Mouse (Mus musculus) cerebellum, postnatal 25 days (tissue): Measurements from ENCODE around the gene Kctd17.

Experiments used
- DNase-seq, 2 experiments: peaks; one replicate each; pipeline ENCODE4 v3.0.0; 2021; ENCODE audit warnings: mixed read lengths in 2 of 2

The Kctd17 gene

DNA sequence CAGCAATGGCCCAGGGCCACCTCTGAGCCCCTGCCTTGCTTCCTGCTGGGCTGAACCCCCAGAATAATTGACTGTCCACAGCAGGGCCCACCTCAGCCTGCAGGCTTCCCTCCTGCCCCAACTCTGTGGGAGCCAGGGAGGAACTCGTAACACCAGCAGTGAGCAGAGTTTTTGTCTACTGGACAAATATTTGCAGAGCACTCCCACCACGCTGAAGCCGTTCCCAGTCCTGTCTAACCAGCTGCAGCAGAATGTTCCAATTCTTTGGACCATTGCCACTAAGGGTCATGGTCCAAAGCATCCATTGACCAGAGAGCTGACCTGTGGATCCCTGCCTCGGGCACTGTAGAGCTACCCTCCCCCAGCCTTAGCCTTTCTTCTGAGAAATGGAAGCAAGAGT lies 11.4 kb upstream of the Kctd17 start:
- DNase-seq: no peak

DNA sequence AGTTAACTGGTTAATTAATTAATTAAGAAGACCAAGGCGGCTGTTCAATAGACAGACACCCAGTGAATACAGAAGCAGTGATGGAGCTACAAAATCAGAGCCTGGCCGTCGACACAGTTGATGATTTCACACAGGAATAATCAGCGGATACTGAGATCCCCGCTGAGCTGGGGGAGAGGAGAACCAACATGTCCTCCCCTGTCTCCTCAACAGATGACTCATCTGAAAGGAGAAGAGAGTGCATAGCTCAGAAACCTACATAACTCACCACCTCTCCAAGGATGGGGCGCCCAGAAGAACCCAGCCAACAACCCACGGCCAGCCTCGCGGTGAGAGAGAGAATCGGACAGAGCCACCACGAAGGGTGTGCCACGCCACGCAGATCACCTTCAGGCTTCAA lies 8.0 kb upstream of the Kctd17 start:
- no peak for DNase-seq

DNA sequence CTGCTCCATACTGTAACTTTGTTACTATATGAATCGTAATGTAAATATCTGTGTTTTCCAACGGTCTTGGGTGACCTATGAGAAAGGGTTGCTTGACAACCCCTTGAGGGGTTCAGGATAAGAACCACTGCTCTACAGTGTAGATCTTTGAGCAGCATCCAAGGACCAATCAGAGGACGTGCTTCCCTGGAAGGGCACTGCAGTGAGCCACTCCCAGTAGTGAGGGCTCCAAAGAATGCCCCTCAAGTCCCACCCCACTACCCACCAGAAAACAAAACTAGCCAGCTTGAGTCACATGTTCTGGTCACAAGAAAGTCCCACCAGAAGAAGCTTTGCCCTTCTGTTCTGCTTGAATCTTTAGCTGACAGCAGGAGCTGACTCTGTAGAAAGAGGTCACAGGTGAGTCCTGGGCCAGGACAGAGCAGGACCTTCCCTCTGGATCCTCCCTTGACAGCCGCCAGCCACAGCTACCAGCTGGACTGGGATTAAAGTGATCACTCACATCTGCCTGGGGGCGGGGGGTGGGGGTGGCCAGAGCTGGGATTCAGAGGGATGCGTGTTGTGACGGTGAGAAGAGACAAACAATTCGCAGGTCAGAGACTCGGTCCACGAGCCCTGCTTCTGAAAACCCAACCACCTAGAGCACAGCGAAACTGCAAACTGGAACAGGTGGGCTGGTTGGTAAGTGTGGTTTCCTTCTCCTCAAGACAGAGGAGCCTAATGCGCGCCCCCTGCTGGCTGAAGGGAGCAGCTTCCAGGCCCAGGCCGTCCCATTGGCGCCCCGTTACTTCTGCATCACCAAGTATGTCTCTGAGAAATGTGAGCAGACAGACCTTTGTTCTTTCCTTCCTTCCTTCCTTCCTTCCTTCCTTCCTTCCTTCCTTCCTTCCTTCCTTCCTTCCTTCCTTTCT lies 6.1 kb upstream of the Kctd17 start:
- peak; percentile 83 to 93 for DNase-seq

DNA sequence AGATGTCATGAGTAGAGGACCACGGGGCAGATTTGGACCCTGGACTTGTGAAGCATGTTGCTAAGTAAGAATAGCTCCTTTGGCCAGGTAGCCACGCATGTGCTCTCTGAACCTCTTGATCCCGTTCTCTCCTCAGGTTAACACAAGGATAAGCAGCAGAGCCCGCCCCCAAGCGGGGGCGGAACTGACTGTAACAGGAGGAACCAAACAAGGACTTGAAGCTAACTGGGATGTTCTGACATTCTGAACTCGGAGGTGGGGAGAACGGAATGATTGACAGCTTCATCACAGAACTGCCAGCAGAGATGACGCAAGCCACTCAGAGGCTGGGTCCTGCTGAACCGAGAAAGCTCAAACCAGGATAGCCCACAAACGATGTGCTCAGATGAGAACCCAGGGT lies 3.9 kb upstream of the Kctd17 start:
- DNase-seq: no peak

DNA sequence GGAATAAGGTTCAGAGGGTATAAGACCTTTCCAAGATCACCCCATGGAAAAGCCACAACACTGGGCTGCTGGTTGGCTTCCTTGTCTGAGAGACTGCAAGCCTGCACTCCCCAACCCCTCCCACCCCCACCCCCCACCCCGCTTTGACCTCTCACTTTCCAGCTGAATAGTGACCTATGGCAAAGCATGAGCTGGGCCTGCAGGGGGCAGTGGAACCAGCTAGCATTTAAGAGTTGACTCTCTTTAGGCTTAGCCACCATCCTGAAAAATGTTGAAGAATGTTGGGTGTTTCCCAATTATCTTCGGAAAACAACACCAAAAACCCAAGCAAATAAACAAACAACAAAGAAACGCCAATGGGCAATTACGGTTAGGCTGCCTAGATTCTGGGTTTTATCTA lies 3.1 kb upstream of the Kctd17 start:
- no peak for DNase-seq

DNA sequence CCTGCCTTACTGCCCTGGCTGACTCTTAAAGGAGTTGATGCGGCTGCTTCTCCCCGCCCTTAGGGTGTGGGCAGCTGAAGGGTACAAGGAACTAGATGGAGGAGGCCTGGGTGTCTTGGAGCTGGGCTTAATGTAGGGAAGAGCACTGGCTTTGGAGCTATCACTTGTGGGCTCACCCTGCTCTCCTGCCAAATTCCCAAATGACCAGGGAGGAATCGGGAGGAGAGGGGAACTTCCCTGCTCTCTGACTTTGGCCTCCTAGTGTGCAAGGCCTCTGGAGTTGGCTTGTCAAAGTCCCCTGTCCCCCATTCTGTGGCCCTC lies 735 bp downstream of the Kctd17 start:
- DNase-seq: no peak

DNA sequence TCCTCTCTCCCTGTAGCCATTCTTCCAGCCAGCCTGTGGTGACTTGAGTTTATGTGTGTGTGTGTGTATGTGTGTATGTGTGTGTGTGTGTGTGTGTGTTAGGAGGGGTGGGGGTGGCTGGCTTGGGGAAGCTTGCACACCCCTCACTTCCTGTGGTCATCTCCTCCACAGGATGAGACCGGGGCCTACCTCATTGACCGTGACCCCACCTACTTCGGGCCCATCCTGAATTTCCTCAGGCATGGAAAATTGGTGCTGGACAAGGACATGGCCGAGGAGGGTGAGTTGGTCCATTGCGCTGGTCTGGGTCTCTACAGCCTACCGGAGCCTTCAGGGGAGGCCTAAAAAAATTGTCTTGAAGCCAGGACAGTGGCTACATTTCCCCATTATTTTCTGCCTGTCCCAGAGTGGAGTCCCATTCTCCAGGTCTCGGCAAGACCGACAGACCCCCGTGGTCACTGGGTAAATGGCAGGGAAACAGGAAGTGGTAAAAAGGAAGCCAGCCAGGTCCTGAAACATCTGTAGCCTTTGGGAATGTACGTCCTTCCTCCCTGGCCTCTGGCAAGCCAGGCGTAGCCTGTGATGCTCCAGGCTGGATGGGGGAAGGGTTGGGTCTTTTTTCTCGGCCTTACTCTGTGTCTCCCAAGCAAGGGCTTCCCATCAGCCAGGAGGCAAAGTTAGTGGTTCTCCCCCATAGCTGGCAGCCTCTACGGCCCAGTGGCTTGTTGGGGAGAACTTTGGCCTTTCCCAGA lies 1.7 kb downstream of the Kctd17 start:
- peak; percentile 8 to 11 for DNase-seq

DNA sequence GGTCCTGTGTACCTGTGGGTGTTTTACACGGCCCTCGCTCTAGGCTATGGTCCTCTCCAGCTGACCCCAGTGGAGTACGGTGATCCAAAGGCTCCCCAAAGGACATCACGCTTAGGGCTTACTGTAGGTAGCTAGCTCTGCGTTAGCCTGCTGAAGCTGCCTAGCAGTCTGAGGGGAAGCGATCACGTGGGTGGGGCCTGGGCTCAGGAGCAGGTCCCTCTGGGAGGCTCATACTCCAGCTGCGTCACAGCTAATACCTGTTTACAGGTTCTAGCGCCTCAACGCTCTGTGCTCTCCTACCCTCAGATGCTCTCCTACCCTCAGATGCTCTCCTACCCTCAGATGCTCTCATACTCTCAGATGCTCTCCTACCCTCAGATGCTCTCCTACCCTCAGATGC lies 2.5 kb downstream of the Kctd17 start:
- peak in 1 of 2 experiments; percentile 9 for DNase-seq

DNA sequence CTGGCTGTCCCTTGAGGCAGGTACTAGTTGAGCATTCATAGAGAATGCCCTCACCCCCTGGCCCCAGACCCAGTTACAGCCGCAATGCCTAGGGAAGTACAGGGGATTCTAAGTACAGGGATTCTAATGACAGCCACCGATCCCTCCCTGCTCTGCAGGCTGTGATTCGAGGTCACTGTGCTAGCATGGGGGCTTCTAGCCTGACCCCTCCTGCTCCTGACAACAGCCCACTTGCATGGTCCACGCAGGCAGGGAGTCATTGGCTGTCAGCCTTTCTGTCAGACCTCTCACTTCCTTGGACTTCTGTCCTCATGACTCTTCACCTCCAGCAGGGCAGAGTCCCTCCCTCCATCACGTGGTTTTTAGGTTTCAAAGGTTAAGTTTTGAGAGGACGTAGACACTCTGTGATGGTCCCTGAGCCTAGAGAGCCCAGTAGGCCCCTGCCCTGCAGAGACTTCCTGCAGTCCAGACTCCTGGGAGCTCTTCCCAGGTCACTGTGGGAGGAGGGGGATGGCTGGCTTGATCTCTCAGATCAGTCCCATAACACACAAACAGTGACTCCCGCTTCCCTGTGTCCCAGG lies 3.3 kb downstream of the Kctd17 start:
- no peak for DNase-seq

DNA sequence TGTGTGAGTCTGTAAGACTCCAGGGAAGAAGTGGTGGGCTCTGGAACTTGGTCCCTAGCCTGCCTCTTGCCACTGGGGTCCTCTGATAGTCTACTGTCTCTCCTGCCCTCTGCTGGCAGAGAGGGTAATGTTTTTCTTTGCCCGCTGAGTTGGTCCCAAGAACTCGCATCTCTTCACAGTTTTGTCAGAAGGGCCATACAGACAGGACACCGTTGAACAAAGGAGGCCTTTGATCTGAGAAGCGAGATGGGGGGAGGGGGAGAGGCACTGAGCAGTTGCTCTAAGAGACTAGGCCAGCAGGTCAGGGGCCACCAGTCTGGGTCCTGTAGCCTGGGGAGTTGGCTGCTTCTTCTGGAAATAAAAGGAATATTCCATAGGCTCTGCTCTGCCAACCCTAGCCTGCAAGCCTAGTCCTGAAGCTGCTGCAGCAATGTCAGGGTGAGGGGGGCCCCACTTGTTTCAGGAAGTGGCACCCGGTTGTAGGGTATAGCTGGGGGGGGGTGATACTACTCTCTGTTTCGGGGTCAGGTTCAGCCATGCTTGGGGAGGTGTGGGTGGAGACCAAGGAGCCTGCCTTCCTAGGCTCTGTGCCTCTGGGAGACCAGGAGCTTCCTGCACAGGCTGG lies 6.6 kb downstream of the Kctd17 start:
- peak; percentile 51 to 60 for DNase-seq

DNA sequence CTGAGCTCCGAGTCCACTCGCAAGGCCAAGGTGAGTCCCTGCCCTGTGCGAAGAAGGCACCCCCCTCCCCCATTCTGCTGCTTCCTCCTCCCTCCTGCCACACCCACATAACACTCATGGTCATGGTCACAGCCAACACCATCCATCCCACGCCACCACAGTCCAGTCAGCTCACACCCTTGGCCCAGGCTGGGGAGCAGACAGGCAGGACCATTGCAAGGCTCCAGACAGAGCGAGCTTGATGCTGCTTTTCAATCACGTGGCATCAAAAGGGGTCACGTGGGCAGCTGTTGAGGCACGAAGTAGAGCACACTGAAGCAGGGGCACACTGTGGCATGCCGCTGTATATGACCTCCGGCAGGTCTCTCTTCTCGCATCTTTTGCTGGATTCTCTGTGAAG lies 7.3 kb downstream of the Kctd17 start:
- DNase-seq: peak in 1 of 2 experiments; percentile 33

DNA sequence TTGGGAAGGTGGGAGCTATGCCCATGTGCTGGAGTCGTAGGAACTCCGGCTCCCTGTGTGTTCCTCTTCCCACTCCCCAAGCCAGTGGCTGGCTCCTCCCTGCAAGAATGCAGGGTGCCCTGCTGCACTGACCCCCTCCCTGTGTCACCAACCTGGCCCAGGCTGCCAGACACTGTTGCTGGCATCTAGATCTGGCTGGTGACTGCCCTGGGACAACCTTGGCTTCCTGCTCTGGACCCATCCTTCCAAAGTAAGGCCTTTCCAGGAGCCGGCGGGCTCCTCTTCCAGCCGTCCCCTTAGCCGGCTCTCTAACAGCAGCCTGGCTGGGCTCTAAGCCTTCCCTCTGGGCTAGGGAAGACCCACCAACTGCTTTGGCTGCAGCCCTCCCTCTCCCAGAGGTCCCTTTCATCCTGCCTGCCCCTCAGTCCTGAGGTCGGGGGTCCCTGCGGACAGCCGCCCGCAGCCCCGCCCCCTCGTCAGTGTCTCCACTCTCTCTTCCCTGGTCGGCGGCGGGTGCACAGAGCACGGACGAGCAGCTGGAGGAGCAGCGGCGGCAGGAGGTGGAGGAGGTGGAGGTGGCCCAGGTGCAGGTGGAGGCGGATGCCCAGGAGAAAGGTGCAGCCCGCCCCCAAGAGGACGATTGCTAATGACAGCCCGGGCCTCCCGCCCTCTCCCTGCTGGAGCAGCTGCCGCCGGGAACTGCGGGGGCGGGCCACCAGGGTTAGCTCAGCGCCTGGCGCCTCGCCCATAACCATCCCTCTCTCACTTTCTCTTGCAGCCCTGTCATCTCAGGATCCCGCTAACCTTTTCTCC lies 8.2 kb downstream of the Kctd17 start:
- DNase-seq: peak; percentile 95 to 96

DNA sequence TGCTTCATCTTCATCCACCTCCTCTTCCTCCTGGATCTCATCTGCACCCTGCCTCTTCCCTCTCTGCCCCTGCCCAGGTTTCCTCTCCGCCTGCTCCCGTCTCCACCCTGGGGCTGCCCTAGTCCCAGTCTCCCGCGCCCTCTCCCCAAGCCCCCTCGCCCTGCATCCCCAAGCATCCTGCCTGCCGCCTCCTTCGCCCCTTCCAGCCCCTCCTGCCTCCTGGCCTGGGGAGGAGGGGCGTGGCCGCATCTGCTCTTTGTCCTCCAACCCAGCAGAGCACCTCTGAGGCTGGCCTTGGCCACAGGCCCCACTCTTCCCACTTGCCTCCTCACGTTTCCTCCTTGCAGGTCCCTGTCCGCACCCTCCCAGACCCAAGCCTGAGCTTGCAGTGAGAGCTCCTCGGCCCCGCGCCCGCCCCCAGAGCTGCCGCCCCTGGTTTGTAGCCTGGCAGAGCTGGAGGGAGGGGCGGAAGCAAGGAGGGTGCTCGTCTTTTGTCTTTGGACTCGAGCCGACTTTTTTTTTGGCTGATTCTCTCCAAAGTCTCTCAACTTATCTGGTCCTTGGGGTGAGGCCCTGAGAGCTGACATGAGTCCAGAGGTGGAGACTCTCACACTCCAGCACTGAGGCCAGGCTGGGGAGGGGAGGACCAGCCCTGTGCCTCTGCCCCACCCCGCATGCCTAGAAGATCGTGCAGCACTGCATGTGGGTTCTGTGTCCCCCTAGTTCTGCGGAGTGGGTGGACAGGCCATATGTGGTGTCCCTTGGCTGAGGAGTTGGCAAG lies 9.1 kb downstream of the Kctd17 start:
- peak; percentile 55 to 67 for DNase-seq

DNA sequence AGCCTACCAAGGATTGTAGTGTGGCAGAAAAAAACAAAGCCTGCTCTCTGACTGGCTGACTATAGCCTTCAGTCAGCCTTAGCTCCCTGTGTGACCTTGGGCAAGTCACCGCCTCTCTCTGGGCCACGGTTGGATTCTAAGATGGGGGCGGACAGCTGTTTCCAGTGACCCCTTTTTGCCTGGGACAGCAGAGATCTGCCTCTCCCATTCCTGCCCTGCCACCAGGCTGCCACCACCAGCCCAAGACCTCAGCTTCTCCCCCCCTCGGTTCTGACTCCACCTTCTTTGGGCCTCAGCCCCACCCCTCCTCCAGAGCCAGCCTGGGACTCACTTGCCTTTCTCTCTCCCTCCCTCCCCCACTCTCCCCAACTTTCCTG lies 9.6 kb downstream of the Kctd17 start:
- no peak for DNase-seq

DNA sequence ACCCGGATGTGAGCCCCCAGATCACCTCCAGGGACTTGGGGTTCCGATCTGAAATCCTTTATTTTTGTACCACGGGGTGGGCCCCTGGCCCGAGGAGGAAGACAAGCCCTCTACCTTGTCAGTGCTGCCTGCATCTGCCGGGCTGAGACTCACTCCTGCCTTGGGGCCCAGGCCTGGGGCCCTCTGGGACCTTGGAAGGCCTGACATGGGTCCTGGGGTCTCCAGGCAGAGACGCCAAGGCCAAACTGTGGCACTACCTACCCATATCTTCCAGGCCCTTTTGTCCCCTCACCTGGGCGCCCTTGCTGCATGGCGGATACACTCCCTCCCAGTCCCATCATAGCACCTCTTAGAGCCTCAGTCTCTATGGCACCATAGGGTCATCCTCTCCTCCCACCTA lies 10.1 kb downstream of the Kctd17 start:
- DNase-seq: no peak

DNA sequence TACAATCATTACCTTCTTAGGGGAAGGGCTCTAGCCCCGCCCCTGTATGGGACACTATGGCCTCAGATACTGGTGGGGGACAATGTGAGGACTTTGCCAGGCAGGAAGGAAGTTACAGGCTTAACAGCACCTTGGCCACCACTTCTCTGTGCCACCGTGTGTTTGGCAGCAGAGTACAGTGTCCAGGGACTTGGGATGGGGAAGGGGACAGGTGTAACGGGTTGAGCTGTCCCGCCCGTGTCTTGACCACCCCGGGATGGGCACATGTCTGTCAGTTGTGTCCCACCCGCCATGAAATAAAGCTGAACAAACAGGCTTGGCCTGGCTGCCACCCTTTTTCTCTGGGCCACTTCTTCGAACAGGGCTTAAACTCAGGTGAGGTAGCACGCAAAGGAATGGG lies 10.6 kb downstream of the Kctd17 start:
- DNase-seq: no peak

DNA sequence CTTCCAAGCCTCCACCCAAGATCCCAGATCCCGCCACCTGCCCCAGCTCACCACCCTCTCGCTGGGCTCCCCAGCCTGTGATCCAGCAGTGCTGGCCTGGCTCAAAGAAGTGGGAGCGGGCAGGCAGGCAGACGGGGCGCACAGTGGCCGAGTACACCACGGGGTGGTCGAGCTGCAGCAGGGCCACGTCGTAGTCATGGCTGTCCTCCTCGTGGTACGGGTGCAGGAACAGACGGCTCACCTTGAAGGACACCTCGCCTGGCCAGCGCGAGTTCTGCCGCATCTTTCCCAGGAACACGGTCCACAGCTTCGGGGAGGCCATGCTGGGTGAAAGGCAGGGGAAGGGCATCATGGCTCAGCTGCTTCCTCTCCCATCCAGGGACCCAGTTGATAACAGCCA lies 13.9 kb downstream of the Kctd17 start:
- no peak for DNase-seq

DNA sequence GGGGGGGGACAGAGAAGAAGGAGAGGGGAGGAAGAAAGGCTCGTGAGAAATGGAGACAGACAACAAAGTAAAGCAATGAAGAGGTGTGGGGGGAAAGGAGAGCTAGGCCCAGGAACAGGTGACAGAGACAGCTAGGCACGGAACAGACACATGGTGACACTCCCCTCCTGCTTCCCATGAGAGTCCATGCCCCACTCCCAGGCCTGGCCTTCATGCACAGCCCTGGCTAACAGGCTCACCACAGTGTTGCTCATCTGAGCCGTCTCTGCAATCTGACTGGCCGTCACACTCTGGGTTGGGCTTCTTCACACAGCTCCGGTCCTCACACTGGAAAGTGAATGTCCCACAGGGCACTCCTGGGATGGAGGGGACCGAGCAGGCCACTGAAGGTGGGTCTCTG lies 15.5 kb downstream of the Kctd17 start:
- no peak for DNase-seq

DNA sequence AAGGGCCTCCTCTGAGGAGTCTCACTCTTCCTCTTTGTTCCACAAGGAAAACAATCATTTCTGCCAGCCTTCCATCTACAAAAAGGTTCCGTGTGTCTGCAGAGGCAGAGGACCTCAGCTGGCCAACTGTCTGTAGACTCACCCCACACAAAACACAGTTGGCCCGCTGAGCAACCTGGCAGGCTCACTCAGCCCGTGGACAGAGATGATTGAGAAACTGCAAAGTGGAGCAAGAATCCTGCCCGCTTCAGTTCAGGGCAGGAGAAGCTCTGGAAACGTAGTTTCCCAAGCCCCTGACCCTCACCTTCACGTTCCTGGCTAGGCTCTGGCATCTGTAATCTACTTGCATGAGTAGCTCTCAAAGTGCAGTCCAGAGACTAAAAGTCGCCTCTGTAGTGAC lies 18.8 kb downstream of the Kctd17 start:
- no peak for DNase-seq

DNA sequence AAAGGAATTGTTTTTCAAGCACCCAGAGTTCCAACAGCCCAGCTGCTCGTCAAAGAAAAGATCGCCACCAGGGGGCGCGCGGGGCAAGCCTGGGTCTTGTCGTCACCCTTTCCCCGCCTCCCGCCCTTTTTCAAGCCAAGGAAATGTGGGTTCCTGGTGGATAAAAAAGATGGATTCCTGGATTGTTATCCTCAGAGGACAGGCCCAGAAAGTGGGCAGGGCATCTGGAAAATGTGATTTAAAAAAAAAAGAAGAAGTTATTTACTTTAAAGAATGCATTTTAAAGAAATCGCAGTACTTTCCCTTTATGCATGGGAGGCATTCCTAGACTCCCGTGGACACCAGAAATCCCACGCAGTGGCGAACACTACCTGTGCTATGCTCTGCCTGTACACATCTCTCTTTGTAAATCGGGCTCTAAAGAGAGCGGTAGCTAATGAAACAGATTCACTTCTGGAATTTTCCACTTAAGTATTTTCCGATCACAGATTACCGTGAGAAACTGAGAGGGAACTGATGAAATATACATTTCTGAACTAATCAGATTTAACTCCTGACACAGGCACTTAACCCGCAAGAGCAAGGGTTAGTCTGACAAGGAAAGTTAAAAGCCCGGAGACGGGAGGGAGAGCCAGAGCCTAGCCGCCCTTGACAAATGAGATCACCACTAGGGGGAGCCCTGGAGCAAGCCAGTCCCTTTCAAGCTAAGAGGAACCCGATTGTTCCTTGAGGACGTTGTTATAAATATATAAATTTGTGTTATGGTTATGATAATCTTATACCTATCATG lies 19.6 kb downstream of the Kctd17 start:
- peak; percentile 96 to 99 for DNase-seq

DNA sequence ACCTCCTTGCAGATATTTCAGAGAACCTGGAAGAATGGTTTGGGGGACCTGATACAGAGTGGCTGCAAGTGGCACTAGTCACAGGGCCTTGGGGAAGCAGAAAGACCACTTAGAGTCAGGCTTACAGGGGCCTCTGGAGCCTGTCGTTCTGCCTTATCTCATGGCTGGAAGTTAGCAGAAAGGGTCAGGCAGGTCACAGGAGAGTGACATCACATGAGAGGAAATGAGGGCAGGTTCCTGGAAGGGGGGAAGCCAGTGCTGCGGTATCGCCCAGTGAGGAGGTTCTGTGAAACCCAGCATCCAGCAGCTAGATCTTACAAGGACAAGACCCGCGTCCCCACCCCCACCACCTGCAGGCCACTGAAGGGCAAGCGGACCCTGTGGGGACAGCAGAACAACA lies 20.8 kb downstream of the Kctd17 start:
- no peak for DNase-seq
